Mouse (Mus musculus): ENCODE results near the gene Klk1b8. TPM values are rescaled to one million over a fixed set of nuclear protein-coding genes. Genes with fewer than 3 reads are reported as not detected.
"Not testable (repeated sequence)": the region's sequence is repeated elsewhere in the genome, so short reads cannot be mapped to it uniquely, and the experiment has no call there.

Gene Klk1b8
- polyA plus RNA-seq, 2 experiments, result not detected

DNA sequence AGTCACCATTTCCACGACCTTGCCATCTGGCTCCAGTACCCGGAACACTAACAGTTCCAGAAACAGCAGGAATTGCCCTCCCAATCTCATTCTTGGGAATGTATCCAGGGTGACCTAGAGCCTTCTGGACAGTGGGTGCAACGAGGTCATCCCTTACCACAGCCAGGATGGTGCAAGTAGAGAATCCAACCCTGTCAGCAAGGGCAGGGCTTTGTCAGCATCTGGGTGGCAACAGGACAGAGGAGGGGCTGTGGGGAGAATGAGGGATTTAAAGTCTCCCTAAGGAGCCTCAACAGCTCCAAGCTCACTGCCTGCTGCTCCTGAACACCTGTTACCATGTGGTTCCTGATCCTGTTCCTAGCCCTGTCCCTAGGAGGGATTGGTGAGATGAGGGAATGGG is 16.0 kb downstream of the Klk1b8 start, which contains the start of gene Klk1b1:
Gene Klk1b1, plus strand, starts transcription at position 301 of the 400 bp plus-strand sequence.
- H3K9me3 ChIP-seq (ENCODE audit: control insufficient read depth, low read length), result no peaks in the 10 kb centered on the region
- ATAC-seq (ENCODE audit: low FRiP score, low read depth) (no peak), DNase-seq (ENCODE audit: low spot score) (no peak)
- no peak within 1 kb of the TSS for H3K9ac ChIP-seq (ENCODE audit: low read depth, low read length, severe bottlenecking)
- no peaks in the 10 kb centered on the region for H3K36me3 ChIP-seq (ENCODE audit: control insufficient read depth, insufficient read depth, low read length)
- H3K27me3 ChIP-seq (ENCODE audit: control insufficient read depth, insufficient read depth, low read length), result no peaks in the 10 kb centered on the region
- 70% methylated on average over 3 of the region's 3 CpGs for WGBS
- H3K4me1 ChIP-seq (ENCODE audit: control insufficient read depth, insufficient read depth, low read length), result no peaks in the 10 kb centered on the region
- no peak for TF ChIP-seq POLR2A (IDR thresholded peaks at IDR 0.05; ENCODE audit: borderline replicate concordance, extremely low read depth, insufficient read depth, insufficient read length)
- no peak within 1 kb of the TSS for H3K4me3 ChIP-seq (replicated peaks; ENCODE audit: low read length)
- no peak within 1 kb of the TSS for H3K27ac ChIP-seq (replicated peaks; ENCODE audit: low read depth, low read length)
- no peak within 1 kb of the TSS for H3K4me2 ChIP-seq (replicated peaks; ENCODE audit: low read depth, low read length, severe bottlenecking)

DNA sequence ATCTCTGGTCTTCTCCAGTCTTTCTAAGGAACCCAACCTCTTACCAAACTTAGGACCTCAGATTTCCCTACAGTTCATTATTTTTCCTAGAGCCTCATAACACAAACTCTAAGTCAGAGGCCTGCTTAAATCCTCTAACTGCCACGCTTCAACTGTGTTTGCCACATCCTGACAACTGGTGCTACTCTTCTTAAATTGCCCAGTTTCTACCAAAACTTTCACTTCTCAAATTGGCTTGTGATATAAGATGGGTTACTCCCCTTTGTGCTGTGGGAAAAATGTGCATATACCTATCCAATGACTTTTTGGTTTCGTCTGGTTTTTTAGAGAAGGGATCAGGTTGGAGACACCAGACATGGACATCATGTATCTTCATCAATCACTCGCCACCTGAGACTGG is 16.6 kb downstream of the Klk1b8 start:
- TF ChIP-seq POLR2A (IDR thresholded peaks at IDR 0.05; ENCODE audit: borderline replicate concordance, extremely low read depth, insufficient read depth, insufficient read length), result no peak

DNA sequence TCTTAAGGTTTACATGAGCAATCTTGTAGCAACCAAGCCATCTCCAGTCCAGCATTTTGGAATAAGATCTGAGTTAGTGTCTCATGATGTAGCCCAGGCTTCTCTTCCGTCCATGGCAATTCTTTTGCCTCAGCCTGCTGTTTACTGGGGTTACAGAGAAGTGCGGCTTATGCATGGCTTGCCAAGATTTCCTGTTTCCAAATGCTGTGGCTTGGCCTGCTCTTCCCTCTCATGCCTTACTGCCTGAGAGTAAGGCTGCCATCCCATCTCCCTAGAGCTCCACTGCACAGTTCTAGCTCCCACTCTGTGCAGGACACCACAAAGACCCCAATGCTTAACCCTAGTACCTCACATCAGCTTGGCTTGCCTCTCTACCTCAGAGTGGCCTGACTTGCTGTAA is 17.1 kb downstream of the Klk1b8 start:
- ATAC-seq (ENCODE audit: low FRiP score, low read depth) (no peak), DNase-seq (ENCODE audit: low spot score) (no peak)
- Histone ChIP-seq H3K27ac (replicated peaks; ENCODE audit: low read depth, low read length) (no peak overlapping the region), H3K4me2 (replicated peaks; ENCODE audit: low read depth, low read length, severe bottlenecking) (no peak overlapping the region), H3K9me3 (ENCODE audit: control insufficient read depth, low read length) (no peaks in the 10 kb centered on the region), H3K27me3 (ENCODE audit: control insufficient read depth, insufficient read depth, low read length) (no peaks in the 10 kb centered on the region), H3K36me3 (ENCODE audit: control insufficient read depth, insufficient read depth, low read length) (no peaks in the 10 kb centered on the region), H3K9ac (ENCODE audit: low read depth, low read length, severe bottlenecking) (no peak overlapping the region), H3K4me3 (replicated peaks; ENCODE audit: low read length) (no peak overlapping the region), H3K4me1 (ENCODE audit: control insufficient read depth, insufficient read depth, low read length) (no peaks in the 10 kb centered on the region)
- TF ChIP-seq POLR2A (IDR thresholded peaks at IDR 0.05; ENCODE audit: borderline replicate concordance, extremely low read depth, insufficient read depth, insufficient read length), result no peak
- 88% methylated on average over 2 of the region's 2 CpGs for WGBS

More for the DNA sequence above, 16.6 kb downstream of the Klk1b8 start:
- ATAC-seq (ENCODE audit: low FRiP score, low read depth), result no peak
- Histone ChIP-seq H3K27ac (replicated peaks; ENCODE audit: low read depth, low read length) (no peak overlapping the region), H3K4me2 (replicated peaks; ENCODE audit: low read depth, low read length, severe bottlenecking) (no peak overlapping the region), H3K4me3 (replicated peaks; ENCODE audit: low read length) (no peak overlapping the region), H3K4me1 (ENCODE audit: control insufficient read depth, insufficient read depth, low read length) (no peaks in the 10 kb centered on the region), H3K36me3 (ENCODE audit: control insufficient read depth, insufficient read depth, low read length) (no peaks in the 10 kb centered on the region), H3K9me3 (ENCODE audit: control insufficient read depth, low read length) (no peaks in the 10 kb centered on the region), H3K9ac (ENCODE audit: low read depth, low read length, severe bottlenecking) (no peak overlapping the region), H3K27me3 (ENCODE audit: control insufficient read depth, insufficient read depth, low read length) (no peaks in the 10 kb centered on the region)
- WGBS, result 75% methylated on average over 3 of the region's 3 CpGs
- no peak for DNase-seq (ENCODE audit: low spot score)

DNA sequence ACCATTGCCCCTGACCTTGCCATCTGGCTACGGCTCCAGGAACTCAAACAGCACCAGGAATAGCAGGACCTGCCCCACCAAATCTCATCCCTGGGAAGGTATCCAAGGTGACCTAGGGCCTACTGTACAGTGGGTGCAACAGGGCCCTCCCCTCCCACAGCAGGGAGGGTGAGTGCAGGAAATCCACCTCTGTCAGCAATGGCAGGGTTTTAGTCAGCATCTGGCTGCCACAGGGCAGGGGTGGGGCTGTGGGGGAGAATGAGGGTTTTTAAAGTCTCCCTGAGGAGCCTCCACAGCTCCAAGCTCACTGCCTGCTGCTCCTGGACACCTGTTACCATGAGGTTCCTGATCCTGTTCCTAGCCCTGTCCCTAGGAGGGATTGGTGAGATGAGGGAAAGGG is 25.3 kb downstream of the Klk1b8 start, which contains the start of gene Klk1b9:
Gene Klk1b9, plus strand, starts transcription at position 301 of the 400 bp plus-strand sequence.
- ATAC-seq (ENCODE audit: low FRiP score, low read depth); H3K36me3 ChIP-seq (ENCODE audit: control insufficient read depth, insufficient read depth, low read length); H3K4me1 ChIP-seq (ENCODE audit: control insufficient read depth, insufficient read depth, low read length); H3K4me3 ChIP-seq (replicated peaks; ENCODE audit: low read length); DNase-seq (ENCODE audit: low spot score); H3K9ac ChIP-seq (ENCODE audit: low read depth, low read length, severe bottlenecking); H3K27ac ChIP-seq (replicated peaks; ENCODE audit: low read depth, low read length); H3K4me2 ChIP-seq (replicated peaks; ENCODE audit: low read depth, low read length, severe bottlenecking); H3K9me3 ChIP-seq (ENCODE audit: control insufficient read depth, low read length); H3K27me3 ChIP-seq (ENCODE audit: control insufficient read depth, insufficient read depth, low read length): not testable (repeated sequence)
- 68% methylated on average over 1 of the region's 1 CpGs for WGBS

DNA sequence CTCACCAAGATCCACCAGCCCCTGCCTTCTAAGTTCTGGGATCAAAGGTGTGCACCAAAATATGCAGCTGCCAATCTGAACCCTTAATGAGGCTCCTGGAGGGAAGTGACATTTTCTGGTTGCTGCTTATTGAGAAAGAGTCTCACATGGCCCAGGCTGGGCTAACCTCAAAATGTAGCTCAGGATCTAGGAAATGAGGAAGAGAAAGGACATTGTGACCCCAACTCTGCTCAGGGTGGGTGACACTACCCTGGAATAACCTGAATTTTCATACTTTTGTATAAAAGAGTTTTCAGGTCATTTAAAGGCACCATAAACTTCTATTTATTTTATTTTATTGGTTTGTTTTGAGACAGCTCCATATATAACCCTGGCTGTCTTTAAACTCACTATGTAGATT is 35.2 kb downstream of the Klk1b8 start:
- no peak overlapping the region for H3K9ac ChIP-seq (ENCODE audit: low read depth, low read length, severe bottlenecking)
- H3K27me3 ChIP-seq (ENCODE audit: control insufficient read depth, insufficient read depth, low read length), result no peaks in the 10 kb centered on the region
- no peak overlapping the region for H3K27ac ChIP-seq (replicated peaks; ENCODE audit: low read depth, low read length)
- no peak overlapping the region for H3K4me2 ChIP-seq (replicated peaks; ENCODE audit: low read depth, low read length, severe bottlenecking)
- H3K36me3 ChIP-seq (ENCODE audit: control insufficient read depth, insufficient read depth, low read length), result no peaks in the 10 kb centered on the region
- H3K4me1 ChIP-seq (ENCODE audit: control insufficient read depth, insufficient read depth, low read length), result no peaks in the 10 kb centered on the region
- H3K4me3 ChIP-seq (replicated peaks; ENCODE audit: low read length), result no peak overlapping the region
- no peaks in the 10 kb centered on the region for H3K9me3 ChIP-seq (ENCODE audit: control insufficient read depth, low read length)
- no peak for DNase-seq (ENCODE audit: low spot score)
- TF ChIP-seq POLR2A (IDR thresholded peaks at IDR 0.05; ENCODE audit: borderline replicate concordance, extremely low read depth, insufficient read depth, insufficient read length), result no peak
- no peak for ATAC-seq (ENCODE audit: low FRiP score, low read depth)

DNA sequence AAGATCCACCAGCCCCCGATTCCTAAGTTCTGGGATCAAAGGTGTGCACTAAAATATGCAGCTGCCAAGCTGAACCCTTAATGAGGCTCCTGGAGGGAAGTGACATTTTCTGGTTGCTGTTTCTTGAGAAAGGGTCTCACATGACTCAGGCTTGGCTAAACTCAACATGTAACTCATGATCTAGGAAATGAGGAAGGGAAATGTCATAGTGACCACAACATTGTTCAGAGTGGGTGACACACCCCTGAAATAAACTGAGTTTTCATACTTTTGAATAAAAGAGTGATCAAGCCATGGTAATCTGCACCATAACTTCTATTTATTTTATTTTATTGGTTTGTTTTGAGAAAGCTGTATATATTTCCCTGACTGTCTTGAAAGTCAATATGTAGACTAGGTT is 44.4 kb downstream of the Klk1b8 start:
- not testable (repeated sequence) for H3K27ac ChIP-seq (replicated peaks; ENCODE audit: low read depth, low read length); H3K27me3 ChIP-seq (ENCODE audit: control insufficient read depth, insufficient read depth, low read length); DNase-seq (ENCODE audit: low spot score); H3K36me3 ChIP-seq (ENCODE audit: control insufficient read depth, insufficient read depth, low read length); H3K9ac ChIP-seq (ENCODE audit: low read depth, low read length, severe bottlenecking); H3K4me3 ChIP-seq (replicated peaks; ENCODE audit: low read length); H3K4me2 ChIP-seq (replicated peaks; ENCODE audit: low read depth, low read length, severe bottlenecking); ATAC-seq (ENCODE audit: low FRiP score, low read depth); H3K4me1 ChIP-seq (ENCODE audit: control insufficient read depth, insufficient read depth, low read length); H3K9me3 ChIP-seq (ENCODE audit: control insufficient read depth, low read length)
- WGBS, result 56% methylated on average over 1 of the region's 1 CpGs

DNA sequence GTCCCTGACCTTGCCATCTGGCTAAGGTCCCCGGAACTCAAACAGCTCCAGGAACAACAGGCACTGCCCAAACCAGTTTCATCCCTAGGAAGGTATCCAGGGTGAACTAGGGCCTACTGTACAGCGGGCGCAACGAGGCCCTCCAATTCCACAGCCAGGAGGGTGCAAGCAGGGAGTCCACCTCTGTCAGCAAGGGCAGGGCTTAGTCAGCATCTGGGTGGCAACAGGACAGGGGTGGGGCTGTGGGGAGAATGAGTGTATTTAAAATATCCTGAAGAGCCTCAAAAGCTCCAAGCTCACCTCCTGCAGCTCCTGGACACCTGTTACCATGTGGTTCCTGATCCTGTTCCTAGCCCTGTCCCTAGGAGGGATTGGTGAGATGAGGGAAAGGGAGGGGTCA is 45.1 kb downstream of the Klk1b8 start, which contains the start of gene Klk1b11:
Gene Klk1b11, plus strand, starts transcription at position 301 of the 400 bp plus-strand sequence.
- H3K27me3 ChIP-seq (ENCODE audit: control insufficient read depth, insufficient read depth, low read length); H3K4me3 ChIP-seq (replicated peaks; ENCODE audit: low read length); ATAC-seq (ENCODE audit: low FRiP score, low read depth); H3K9ac ChIP-seq (ENCODE audit: low read depth, low read length, severe bottlenecking); H3K9me3 ChIP-seq (ENCODE audit: control insufficient read depth, low read length); H3K27ac ChIP-seq (replicated peaks; ENCODE audit: low read depth, low read length); DNase-seq (ENCODE audit: low spot score); H3K4me2 ChIP-seq (replicated peaks; ENCODE audit: low read depth, low read length, severe bottlenecking); H3K4me1 ChIP-seq (ENCODE audit: control insufficient read depth, insufficient read depth, low read length); H3K36me3 ChIP-seq (ENCODE audit: control insufficient read depth, insufficient read depth, low read length): not testable (repeated sequence)
- 65% methylated on average over 4 of the region's 4 CpGs for WGBS

Data from limb, embryonic 14.5 days (tissue).